Mouse (Mus musculus): ENCODE data around the gene Olfr356. TPM values are rescaled to one million over a fixed set of nuclear protein-coding genes. Genes with fewer than 3 reads are reported as not detected.

The Olfr356 gene
- total RNA-seq (2021): not detected

DNA sequence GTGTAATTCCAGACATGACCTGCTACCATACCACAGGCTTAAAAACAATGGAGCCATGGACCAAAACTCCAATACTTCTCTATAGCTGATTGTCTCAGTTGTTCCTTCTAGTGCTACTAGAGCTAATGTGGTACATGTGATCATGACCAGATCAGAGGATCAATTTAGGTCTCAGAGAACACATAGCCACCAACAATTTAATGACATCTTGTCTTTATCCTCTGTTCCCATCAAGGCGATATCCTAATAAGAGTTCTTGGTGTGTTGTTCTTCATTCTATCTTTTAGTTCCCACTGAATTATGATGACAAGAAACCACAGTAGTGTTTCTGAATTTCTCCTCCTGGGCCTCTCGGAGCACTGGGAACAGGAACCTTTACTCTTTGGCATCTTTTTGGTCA, at the start of gene Olfr356:
Gene Olfr356 (plus strand): TSS at position 301 of the 400 bp plus-strand sequence.
- no peak for DNase-seq

DNA sequence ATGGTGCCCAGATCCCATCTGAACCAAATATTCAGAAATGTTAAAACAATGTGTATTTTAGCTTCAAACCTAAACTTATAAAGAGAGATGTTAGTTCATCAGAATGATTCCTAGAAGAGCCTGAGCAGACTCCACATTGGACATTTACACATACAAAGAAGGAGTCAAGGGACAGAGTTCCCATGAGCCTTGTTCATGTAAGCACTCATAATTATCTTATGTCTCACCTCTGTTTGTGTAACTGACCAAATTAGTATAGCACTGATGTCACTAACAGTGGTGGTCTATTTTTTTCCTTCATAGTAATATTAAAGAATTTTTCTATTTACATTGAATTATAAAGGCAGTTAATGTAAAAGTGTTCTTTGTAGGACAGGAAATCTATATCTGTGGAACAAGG, 44.1 kb upstream of the Olfr356 start, which contains the start of gene Olfr353:
Gene Olfr353 (minus strand): TSS at position 101 of the 400 bp plus-strand sequence.
- no peak for DNase-seq

DNA sequence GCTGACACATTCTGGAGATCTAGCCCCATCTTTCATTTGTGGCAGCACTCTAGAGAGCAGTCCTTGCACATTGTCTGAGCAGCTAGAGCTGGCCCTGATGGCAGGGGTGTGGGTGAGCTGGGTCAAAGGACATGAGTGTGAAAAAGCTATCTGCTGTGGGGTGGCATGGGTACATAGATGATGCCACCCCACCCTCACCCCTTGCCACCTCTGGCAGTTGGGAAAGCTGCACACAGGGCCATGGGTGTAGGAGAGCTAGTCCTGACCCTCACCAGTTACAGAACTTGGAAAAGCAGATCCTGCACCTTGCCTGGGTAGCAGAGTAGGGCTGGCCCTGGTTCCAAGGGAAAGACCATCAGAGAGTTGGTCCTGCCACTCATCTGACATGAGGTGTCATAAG, 39.8 kb upstream of the Olfr356 start:
- DNase-seq: no peak

- DNase-seq: no peak
Measured at GRCm38 (mm10) chr2:36905380-36905779, 31.5 kb upstream of the Olfr356 start, which contains the start of gene Olfr354. Olfr354 (plus strand) TSS chr2:36905680.

- no peak for DNase-seq
Measured at GRCm38 (mm10) chr2:36928797-36929196, 8.1 kb upstream of the Olfr356 start, which contains the start of gene Olfr355. Olfr355 (minus strand) TSS chr2:36928897.

Other genes with a start within 250 kb of the Olfr356 start
- not detected for gene Olfr347, start 205.2 kb upstream of the Olfr356 start, total RNA-seq (2021)
- not detected for gene Olfr348, start 152.8 kb upstream of the Olfr356 start, total RNA-seq (2021)
- gene Olfr50, start 146.6 kb upstream of the Olfr356 start, total RNA-seq (2021): not detected
- not detected for gene Olfr3, start 120.1 kb upstream of the Olfr356 start, total RNA-seq (2021)
- not detected for gene Olfr350, start 90.8 kb upstream of the Olfr356 start, total RNA-seq (2021)
- gene Olfr351, start 74.5 kb upstream of the Olfr356 start, total RNA-seq (2021): not detected
- gene Olfr352, start 68.7 kb upstream of the Olfr356 start, total RNA-seq (2021): not detected
- gene Olfr353, start 44.2 kb upstream of the Olfr356 start, total RNA-seq (2021): not detected
- not detected for gene Olfr354, start 31.4 kb upstream of the Olfr356 start, total RNA-seq (2021)
- not detected for gene Olfr355, start 8.2 kb upstream of the Olfr356 start, total RNA-seq (2021)
- gene Olfr357, start 56.7 kb downstream of the Olfr356 start, total RNA-seq (2021): not detected
- gene Olfr358, start 72.2 kb downstream of the Olfr356 start, total RNA-seq (2021): not detected
- not detected for gene Olfr360, start 128.6 kb downstream of the Olfr356 start, total RNA-seq (2021)
- gene Olfr361, start 152.2 kb downstream of the Olfr356 start, total RNA-seq (2021): not detected
- gene Olfr362, start 180.8 kb downstream of the Olfr356 start, total RNA-seq (2021): not detected
- gene Olfr364-ps1, start 202.2 kb downstream of the Olfr356 start, total RNA-seq (2021): not detected